Mouse (Mus musculus): Measurements from ENCODE around the gene Tcf7l2. TPM values are rescaled to one million over a fixed set of nuclear protein-coding genes. Genes with fewer than 3 reads are reported as not detected.

Tcf7l2 gene
- total RNA-seq, 1 experiment, result 3.0 TPM

- peaks cover 0 to 2% of the 10 kb centered on the region in 2 experiments; a peak in 1 of 4 replicates for H3K4me1 ChIP-seq (ENCODE audit: control insufficient read depth in 2 of 2, insufficient read depth in 2 of 2, low read length in 2 of 2, poor library complexity in 1 of 2)
- no peak for DNase-seq (ENCODE audit: low read depth, low spot score)
- no peak overlapping the region for H3K27ac ChIP-seq (ENCODE audit: insufficient read depth, low read depth, low read length, poor library complexity, severe bottlenecking)
- no peak overlapping the region for H3K4me3 ChIP-seq (ENCODE audit: insufficient read depth in 1 of 2, low read depth in 1 of 2, low read length in 2 of 2, poor library complexity in 1 of 2, severe bottlenecking in 1 of 2)
- H3K9me3 ChIP-seq (ENCODE audit: control insufficient read depth, insufficient read depth, low read depth, low read length), result no peaks in the 10 kb centered on the region
- H3K36me3 ChIP-seq (ENCODE audit: control insufficient read depth, insufficient read depth, low read length, poor library complexity, severe bottlenecking), result no peaks in the 10 kb centered on the region
- no peak overlapping the region for H3K9ac ChIP-seq (ENCODE audit: insufficient read depth, low read depth, low read length, poor library complexity, severe bottlenecking)
- TF ChIP-seq HCFC1 (IDR thresholded peaks at IDR 0.05; ENCODE audit: borderline replicate concordance, insufficient read depth, low read length) (no peak), MAFK (IDR thresholded peaks at IDR 0.05; ENCODE audit: insufficient read depth, low read depth, low read length) (peak; percentile 93), ZC3H11A (IDR thresholded peaks at IDR 0.05; ENCODE audit: borderline replicate concordance, low read depth, low read length) (no peak), ZNF384 (IDR thresholded peaks at IDR 0.05; ENCODE audit: low read depth, low read length) (no peak), CHD2 (IDR thresholded peaks at IDR 0.05; ENCODE audit: low read depth, low read length) (no peak)
- in situ Hi-C loops (cut with MboI; ENCODE audit: low sequenced_read_pairs in 2 of 2, unreplicated experiment in 2 of 2), result no loop called here
Observed at GRCm38 (mm10) chr19:55804795-55805194, 63.2 kb downstream of the Tcf7l2 start.

GRCm38 (mm10) chr19:55806434-55807193 lies 65.0 kb downstream of the Tcf7l2 start:
- no peak overlapping the region for H3K27ac ChIP-seq (ENCODE audit: insufficient read depth, low read depth, low read length, poor library complexity, severe bottlenecking)
- in situ Hi-C loops (cut with MboI; ENCODE audit: low sequenced_read_pairs in 2 of 2, unreplicated experiment in 2 of 2), result no loop called here
- no peaks in the 10 kb centered on the region for H3K9me3 ChIP-seq (ENCODE audit: control insufficient read depth, insufficient read depth, low read depth, low read length)
- DNase-seq (ENCODE audit: low read depth, low spot score), result no peak
- no peaks in the 10 kb centered on the region for H3K36me3 ChIP-seq (ENCODE audit: control insufficient read depth, insufficient read depth, low read length, poor library complexity, severe bottlenecking)
- H3K9ac ChIP-seq (ENCODE audit: insufficient read depth, low read depth, low read length, poor library complexity, severe bottlenecking), result no peak overlapping the region
- no peak for TF ChIP-seq ZNF384 (IDR thresholded peaks at IDR 0.05; ENCODE audit: low read depth, low read length)
- TF ChIP-seq CHD2 (IDR thresholded peaks at IDR 0.05; ENCODE audit: low read depth, low read length), result no peak
- TF ChIP-seq HCFC1 (IDR thresholded peaks at IDR 0.05; ENCODE audit: borderline replicate concordance, insufficient read depth, low read length), result no peak
- TF ChIP-seq ZC3H11A (IDR thresholded peaks at IDR 0.05; ENCODE audit: borderline replicate concordance, low read depth, low read length), result no peak
- TF ChIP-seq MAFK (IDR thresholded peaks at IDR 0.05; ENCODE audit: insufficient read depth, low read depth, low read length), result no peak
- H3K4me1 ChIP-seq (ENCODE audit: control insufficient read depth in 2 of 2, insufficient read depth in 2 of 2, low read length in 2 of 2, poor library complexity in 1 of 2), result peaks cover 0 to 2% of the 10 kb centered on the region in 2 experiments; a peak in 1 of 4 replicates
- H3K4me3 ChIP-seq (ENCODE audit: insufficient read depth in 1 of 2, low read depth in 1 of 2, low read length in 2 of 2, poor library complexity in 1 of 2, severe bottlenecking in 1 of 2), result 0 out of 4 replicates have a peak overlapping the region, but pooled peaks of 1 of the 2 experiments have one; percentile 13

- no peak overlapping the region for H3K27ac ChIP-seq (ENCODE audit: insufficient read depth, low read depth, low read length, poor library complexity, severe bottlenecking)
- H3K9ac ChIP-seq (ENCODE audit: insufficient read depth, low read depth, low read length, poor library complexity, severe bottlenecking), result peak overlapping the region; percentile 16; the same call in 1 of the 2 replicates
- in situ Hi-C loops (cut with MboI; ENCODE audit: low sequenced_read_pairs in 2 of 2, unreplicated experiment in 2 of 2), result no loop called here
Observed at GRCm38 (mm10) chr19:55807194-55808053, 65.8 kb downstream of the Tcf7l2 start.

GRCm38 (mm10) chr19:55808304-55808703 lies 66.7 kb downstream of the Tcf7l2 start:
- no peak for DNase-seq (ENCODE audit: low read depth, low spot score)
- no peak overlapping the region for H3K4me3 ChIP-seq (ENCODE audit: insufficient read depth in 1 of 2, low read depth in 1 of 2, low read length in 2 of 2, poor library complexity in 1 of 2, severe bottlenecking in 1 of 2)
- no peak overlapping the region for H3K27ac ChIP-seq (ENCODE audit: insufficient read depth, low read depth, low read length, poor library complexity, severe bottlenecking)
- peaks cover 0 to 2% of the 10 kb centered on the region in 2 experiments; a peak in 1 of 4 replicates for H3K4me1 ChIP-seq (ENCODE audit: control insufficient read depth in 2 of 2, insufficient read depth in 2 of 2, low read length in 2 of 2, poor library complexity in 1 of 2)
- no peaks in the 10 kb centered on the region for H3K36me3 ChIP-seq (ENCODE audit: control insufficient read depth, insufficient read depth, low read length, poor library complexity, severe bottlenecking)
- no peak overlapping the region for H3K9ac ChIP-seq (ENCODE audit: insufficient read depth, low read depth, low read length, poor library complexity, severe bottlenecking)
- in situ Hi-C loops (cut with MboI; ENCODE audit: low sequenced_read_pairs in 2 of 2, unreplicated experiment in 2 of 2), result no loop called here
- TF ChIP-seq ZC3H11A (IDR thresholded peaks at IDR 0.05; ENCODE audit: borderline replicate concordance, low read depth, low read length) (no peak), HCFC1 (IDR thresholded peaks at IDR 0.05; ENCODE audit: borderline replicate concordance, insufficient read depth, low read length) (no peak), CHD2 (IDR thresholded peaks at IDR 0.05; ENCODE audit: low read depth, low read length) (no peak)
- H3K9me3 ChIP-seq (ENCODE audit: control insufficient read depth, insufficient read depth, low read depth, low read length), result no peaks in the 10 kb centered on the region

More at GRCm38 (mm10) chr19:55807194-55808053, 65.8 kb downstream of the Tcf7l2 start:
- H3K9me3 ChIP-seq (ENCODE audit: control insufficient read depth, insufficient read depth, low read depth, low read length), result no peaks in the 10 kb centered on the region
- no peaks in the 10 kb centered on the region for H3K36me3 ChIP-seq (ENCODE audit: control insufficient read depth, insufficient read depth, low read length, poor library complexity, severe bottlenecking)
- no peak for DNase-seq (ENCODE audit: low read depth, low spot score)
- H3K4me1 ChIP-seq (ENCODE audit: control insufficient read depth in 2 of 2, insufficient read depth in 2 of 2, low read length in 2 of 2, poor library complexity in 1 of 2), result peaks cover 0 to 2% of the 10 kb centered on the region in 2 experiments; a peak in 1 of 4 replicates
- H3K4me3 ChIP-seq (ENCODE audit: insufficient read depth in 1 of 2, low read depth in 1 of 2, low read length in 2 of 2, poor library complexity in 1 of 2, severe bottlenecking in 1 of 2), result 0 out of 4 replicates have a peak overlapping the region, but pooled peaks have one; percentile 13 to 16
- TF ChIP-seq ZC3H11A (IDR thresholded peaks at IDR 0.05; ENCODE audit: borderline replicate concordance, low read depth, low read length) (no peak), HCFC1 (IDR thresholded peaks at IDR 0.05; ENCODE audit: borderline replicate concordance, insufficient read depth, low read length) (no peak), MAFK (IDR thresholded peaks at IDR 0.05; ENCODE audit: insufficient read depth, low read depth, low read length) (no peak), ZNF384 (IDR thresholded peaks at IDR 0.05; ENCODE audit: low read depth, low read length) (no peak), CHD2 (IDR thresholded peaks at IDR 0.05; ENCODE audit: low read depth, low read length) (no peak)

All from ES-E14 (cell line).